Mouse (Mus musculus): ENCODE measurements around the gene Gabrb1. TPM values are rescaled to one million over a fixed set of nuclear protein-coding genes. Genes with fewer than 3 reads are reported as not detected.

Gene Gabrb1
- 0.05 and 0.33 TPM in 2 replicates for polyA plus RNA-seq (2016; fragmentation: Nextera tagmentation; extraction: Ambion mirVana)

DNA sequence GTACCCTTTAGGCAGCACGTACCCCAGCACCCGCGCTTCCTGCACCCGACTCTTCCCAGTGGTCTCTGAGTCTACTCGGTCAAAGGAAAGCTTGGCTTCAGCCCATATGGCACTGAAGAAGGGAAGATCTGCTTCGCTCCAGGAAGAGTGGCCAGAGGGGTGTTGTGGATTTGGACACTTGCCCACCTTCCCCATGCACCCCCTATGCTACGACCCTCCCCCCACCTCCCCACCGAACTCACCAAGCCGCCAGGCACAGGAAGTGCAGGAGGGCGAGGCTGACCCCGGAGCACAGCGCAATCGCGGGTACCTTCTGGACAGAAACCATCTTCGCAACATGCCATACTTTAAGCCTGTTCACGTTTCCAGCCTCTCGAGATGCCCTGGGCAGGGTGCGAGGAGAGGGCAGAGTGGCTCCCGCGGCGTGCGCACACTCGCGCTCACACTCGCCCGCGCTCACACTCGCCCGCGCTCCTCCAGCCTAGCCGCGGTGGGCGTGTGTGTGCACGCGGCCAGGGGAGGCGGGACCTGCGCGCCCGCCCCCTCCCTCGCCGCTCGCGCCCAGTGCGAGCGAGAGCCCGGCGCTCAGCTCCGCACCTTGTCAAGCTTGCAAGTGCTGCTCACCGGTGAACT, at the start of gene Gabrb1:
Gene Gabrb1 (plus strand): TSS at position 632 of the 633 bp plus-strand sequence.
- peak within 1 kb of the TSS; percentile 64 for H3K27ac ChIP-seq
- H3K9me3 ChIP-seq, result no peaks in the 10 kb centered on the region
- under 1% methylated on average over 49 of the region's 49 CpGs for WGBS
- H3K4me1 ChIP-seq (replicated peaks), result peaks cover 20% of the 10 kb centered on the region; the same call in 1 of the 2 replicates
- peaks cover 46% of the 10 kb centered on the region for H3K27me3 ChIP-seq (ENCODE audit: insufficient read depth, poor library complexity, severe bottlenecking)
- peak within 1 kb of the TSS; percentile 68 for H3K4me3 ChIP-seq
- peak; percentile 57 for DNase-seq (ENCODE audit: low spot score)
- no peaks in the 10 kb centered on the region for H3K36me3 ChIP-seq

DNA sequence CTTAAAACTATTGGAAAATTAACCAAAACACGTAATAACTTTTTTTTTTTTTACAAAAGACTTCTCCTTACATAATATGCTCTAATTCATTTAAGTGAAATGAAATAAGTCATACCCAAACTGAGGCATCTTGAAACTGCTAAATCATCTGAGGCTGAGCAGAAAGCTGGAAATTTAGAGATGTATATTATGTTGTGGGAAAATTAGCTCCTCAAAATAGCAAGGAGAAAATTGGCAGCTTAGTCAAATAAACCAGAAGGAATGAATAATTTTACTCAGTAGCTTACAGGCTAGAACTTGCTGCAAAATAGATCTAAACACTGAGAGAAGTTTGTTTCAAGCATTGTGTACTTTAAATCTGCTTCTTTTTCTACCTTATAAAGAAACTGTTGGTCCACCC, 49.2 kb upstream of the Gabrb1 start:
- Histone ChIP-seq H3K4me1 (replicated peaks) (no peaks in the 10 kb centered on the region), H3K36me3 (no peaks in the 10 kb centered on the region), H3K27ac (no peak overlapping the region), H3K27me3 (ENCODE audit: insufficient read depth, poor library complexity, severe bottlenecking) (no peaks in the 10 kb centered on the region), H3K4me3 (no peak overlapping the region), H3K9me3 (no peaks in the 10 kb centered on the region)
- 88% methylated on average over 1 of the region's 1 CpGs for WGBS
- DNase-seq (ENCODE audit: low spot score), result no peak

DNA sequence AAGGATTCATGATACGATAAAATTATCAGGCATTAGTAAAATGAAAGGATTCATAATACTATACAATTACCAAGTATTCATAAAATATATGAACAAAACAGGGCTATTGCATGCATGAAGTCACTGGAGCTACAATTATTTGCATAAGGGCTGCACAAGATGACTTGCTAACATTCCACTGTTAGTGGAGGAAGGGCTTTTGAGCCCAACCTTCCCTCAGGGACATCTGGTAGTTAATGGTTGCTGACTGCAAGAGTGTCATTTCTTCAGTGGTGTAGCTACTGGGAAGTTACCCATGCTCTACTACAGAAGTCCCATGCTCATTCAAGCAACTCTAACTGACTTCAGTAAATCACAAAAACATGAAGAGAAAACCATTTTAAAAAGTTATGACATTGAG, 43.6 kb upstream of the Gabrb1 start:
- H3K36me3 ChIP-seq, result no peaks in the 10 kb centered on the region
- H3K4me1 ChIP-seq (replicated peaks), result no peaks in the 10 kb centered on the region
- 88% methylated on average over 1 of the region's 1 CpGs for WGBS
- DNase-seq (ENCODE audit: low spot score), result no peak
- no peaks in the 10 kb centered on the region for H3K27me3 ChIP-seq (ENCODE audit: insufficient read depth, poor library complexity, severe bottlenecking)
- no peaks in the 10 kb centered on the region for H3K9me3 ChIP-seq
- H3K4me3 ChIP-seq, result no peak overlapping the region
- H3K27ac ChIP-seq, result no peak overlapping the region

DNA sequence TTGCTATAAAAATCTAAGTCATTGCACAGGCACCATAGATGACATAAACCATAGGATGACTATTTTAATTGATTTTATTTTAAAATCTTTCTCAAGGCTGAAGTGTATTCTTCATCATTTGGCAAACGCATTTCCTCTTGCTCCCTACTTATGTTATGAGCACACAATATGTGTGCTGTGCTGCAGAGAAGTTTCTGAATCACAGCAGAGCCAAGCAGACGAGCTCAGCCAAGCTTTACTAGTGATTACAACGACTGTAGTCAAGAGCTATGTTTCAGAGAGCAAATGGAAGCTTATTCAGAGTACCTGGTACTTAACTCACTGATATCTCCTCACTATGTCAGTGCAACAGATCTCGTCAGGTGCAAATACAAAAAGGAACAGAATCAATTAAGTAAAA, 41.2 kb upstream of the Gabrb1 start:
- Histone ChIP-seq H3K27me3 (ENCODE audit: insufficient read depth, poor library complexity, severe bottlenecking) (no peaks in the 10 kb centered on the region), H3K36me3 (no peaks in the 10 kb centered on the region), H3K4me1 (replicated peaks) (no peaks in the 10 kb centered on the region), H3K27ac (no peak overlapping the region), H3K9me3 (no peaks in the 10 kb centered on the region), H3K4me3 (no peak overlapping the region)
- WGBS, result 79% methylated on average over 4 of the region's 4 CpGs
- DNase-seq (ENCODE audit: low spot score), result no peak

DNA sequence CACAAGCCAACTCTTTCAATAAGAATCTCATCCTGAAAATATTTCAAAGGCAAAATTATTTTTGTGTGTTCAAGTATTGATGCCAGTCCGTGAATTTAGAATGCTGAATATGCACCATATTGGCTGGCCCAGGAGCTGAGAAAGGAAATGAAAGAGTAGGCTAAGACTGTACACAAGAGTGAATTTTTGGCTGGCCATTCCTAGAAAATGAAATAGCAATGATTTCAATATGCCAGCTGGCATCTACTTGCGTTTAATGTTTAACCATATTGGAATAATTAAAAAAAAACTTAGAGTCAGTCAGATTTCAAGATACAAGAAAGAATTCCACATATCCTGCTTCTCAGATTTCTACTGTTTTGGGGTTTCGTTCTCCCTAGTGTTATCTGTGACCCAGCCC, 30.1 kb upstream of the Gabrb1 start:
- H3K27me3 ChIP-seq (ENCODE audit: insufficient read depth, poor library complexity, severe bottlenecking), result no peaks in the 10 kb centered on the region
- H3K27ac ChIP-seq, result no peak overlapping the region
- no peaks in the 10 kb centered on the region for H3K4me1 ChIP-seq (replicated peaks)
- no peaks in the 10 kb centered on the region for H3K9me3 ChIP-seq
- H3K36me3 ChIP-seq, result no peaks in the 10 kb centered on the region
- 87% methylated on average over 3 of the region's 3 CpGs for WGBS
- H3K4me3 ChIP-seq, result no peak overlapping the region
- no peak for DNase-seq (ENCODE audit: low spot score)

DNA sequence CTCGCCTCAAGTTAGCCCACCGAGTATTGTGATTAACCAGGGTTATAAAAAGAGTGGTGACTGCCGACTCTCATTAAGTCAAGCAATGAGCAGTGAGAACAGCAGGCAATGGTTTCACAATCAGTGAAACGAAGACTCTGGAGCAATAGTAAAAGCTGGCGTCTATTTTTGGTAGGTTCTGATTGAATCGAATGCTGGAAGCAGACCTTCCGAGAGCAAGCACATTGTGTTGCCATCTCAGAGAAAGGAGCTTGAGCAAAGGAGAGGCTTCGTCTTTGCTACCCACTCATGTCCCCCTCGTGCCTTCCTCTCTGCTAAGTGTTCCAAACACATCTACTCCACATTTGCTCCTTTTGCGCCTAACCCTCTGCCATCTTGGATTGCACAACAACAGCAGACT, 18.1 kb upstream of the Gabrb1 start:
- no peak overlapping the region for H3K4me3 ChIP-seq
- DNase-seq (ENCODE audit: low spot score), result no peak
- no peak overlapping the region for H3K27ac ChIP-seq
- H3K27me3 ChIP-seq (ENCODE audit: insufficient read depth, poor library complexity, severe bottlenecking), result no peaks in the 10 kb centered on the region
- no peaks in the 10 kb centered on the region for H3K4me1 ChIP-seq (replicated peaks)
- no peaks in the 10 kb centered on the region for H3K36me3 ChIP-seq
- WGBS, result 89% methylated on average over 10 of the region's 10 CpGs
- H3K9me3 ChIP-seq, result no peaks in the 10 kb centered on the region

DNA sequence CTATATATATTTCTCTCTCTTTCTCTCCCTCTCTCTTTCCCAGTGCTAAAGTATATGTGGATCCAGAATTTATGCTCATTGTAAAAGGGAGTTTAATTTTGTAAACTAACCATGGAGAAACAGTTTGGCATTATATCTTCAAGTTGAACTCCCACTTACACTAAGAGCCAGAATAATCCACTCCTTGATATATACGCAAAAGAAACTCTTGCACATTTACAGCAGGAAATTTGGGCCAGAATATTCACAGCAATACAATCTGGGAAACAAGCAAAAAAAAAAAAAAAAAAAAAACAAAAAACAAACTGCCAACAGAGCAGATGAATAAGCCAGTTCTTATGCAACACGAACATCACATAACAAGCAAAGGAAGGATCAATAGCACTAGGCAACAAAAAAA, 9.8 kb upstream of the Gabrb1 start:
- DNase-seq (ENCODE audit: low spot score), result no peak
- H3K9me3 ChIP-seq, result no peaks in the 10 kb centered on the region
- 82% methylated on average over 2 of the region's 2 CpGs for WGBS

DNA sequence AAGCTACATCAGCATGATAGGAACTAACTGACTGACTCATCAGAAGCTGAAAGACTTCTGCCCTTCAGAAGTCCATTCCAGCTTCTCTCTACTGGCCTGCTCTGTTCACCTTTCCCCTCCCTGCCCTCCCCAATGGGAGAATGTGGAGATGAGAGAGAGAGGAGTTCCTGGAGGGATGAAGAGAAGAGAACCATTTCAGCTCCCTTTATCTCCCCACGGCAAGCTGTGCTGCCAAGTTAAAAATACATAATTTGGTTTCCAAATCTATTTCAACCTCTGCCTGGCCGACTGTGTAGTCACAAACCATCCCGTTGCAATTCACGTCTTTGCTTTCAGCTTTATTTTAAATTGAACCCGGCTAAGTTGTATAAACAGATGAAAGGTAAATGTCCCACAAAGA, 3.9 kb upstream of the Gabrb1 start:
- Histone ChIP-seq H3K4me1 (replicated peaks) (peaks cover 20% of the 10 kb centered on the region; the same call in 1 of the 2 replicates), H3K36me3 (no peaks in the 10 kb centered on the region), H3K27ac (no peak overlapping the region), H3K27me3 (ENCODE audit: insufficient read depth, poor library complexity, severe bottlenecking) (peaks cover 35% of the 10 kb centered on the region), H3K4me3 (no peak overlapping the region), H3K9me3 (no peaks in the 10 kb centered on the region)
- 88% methylated on average over 5 of the region's 5 CpGs for WGBS
- no peak for DNase-seq (ENCODE audit: low spot score)

More for the DNA sequence above, 9.8 kb upstream of the Gabrb1 start:
- H3K27me3 ChIP-seq (ENCODE audit: insufficient read depth, poor library complexity, severe bottlenecking), result no peaks in the 10 kb centered on the region
- H3K4me3 ChIP-seq, result no peak overlapping the region
- no peaks in the 10 kb centered on the region for H3K36me3 ChIP-seq
- H3K4me1 ChIP-seq (replicated peaks), result no peaks in the 10 kb centered on the region
- H3K27ac ChIP-seq, result no peak overlapping the region

DNA sequence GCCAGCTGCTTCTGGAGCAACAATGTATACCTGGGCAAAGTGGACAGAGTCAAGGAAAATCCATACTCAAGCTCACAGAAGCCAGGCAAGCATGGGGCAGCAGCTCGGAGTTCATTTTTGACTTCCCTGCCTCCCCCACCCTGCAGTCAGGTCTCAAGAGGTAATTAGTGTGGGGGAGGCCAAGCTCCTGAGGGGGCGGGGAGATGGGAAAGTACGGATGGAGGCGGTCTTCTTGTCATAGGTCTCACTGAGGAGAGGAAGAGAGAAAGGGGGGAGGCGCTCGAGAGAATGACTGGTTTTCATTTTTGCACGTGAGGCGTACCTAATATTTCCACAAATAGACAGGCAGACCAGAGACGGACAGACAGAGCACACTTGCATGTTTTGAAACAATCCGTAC, 1.1 kb upstream of the Gabrb1 start:
- peaks cover 46% of the 10 kb centered on the region for H3K27me3 ChIP-seq (ENCODE audit: insufficient read depth, poor library complexity, severe bottlenecking)
- peak overlapping the region; percentile 68 for H3K4me3 ChIP-seq
- H3K36me3 ChIP-seq, result no peaks in the 10 kb centered on the region
- peaks cover 20% of the 10 kb centered on the region; the same call in 1 of the 2 replicates for H3K4me1 ChIP-seq (replicated peaks)
- DNase-seq (ENCODE audit: low spot score), result no peak
- WGBS, result 13% methylated on average over 10 of the region's 10 CpGs
- H3K27ac ChIP-seq, result no peak overlapping the region
- no peaks in the 10 kb centered on the region for H3K9me3 ChIP-seq

DNA sequence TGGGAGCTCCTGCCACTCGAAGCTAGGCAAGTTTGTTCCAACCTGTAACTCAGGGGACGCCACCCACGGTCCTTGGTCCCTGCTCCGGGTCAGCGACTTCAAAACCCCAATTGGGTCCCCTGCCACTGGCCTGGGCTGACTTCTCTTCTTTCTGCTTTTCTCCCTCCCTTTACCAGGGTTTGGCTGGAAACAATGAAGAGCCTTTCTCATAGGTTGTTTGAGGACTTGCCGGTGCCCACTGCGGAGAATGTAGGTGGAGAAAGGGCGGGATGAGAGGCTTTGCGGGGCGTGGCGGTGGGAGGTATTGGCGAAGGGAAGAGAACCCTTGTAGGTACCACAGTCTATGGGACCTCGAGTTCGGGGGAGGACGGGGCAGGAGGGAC, 193 bp downstream of the Gabrb1 start, which contains the start of gene Gabra4:
Gene Gabra4 (minus strand): TSS at position 194 of the 383 bp plus-strand sequence.
- 2% methylated on average over 15 of the region's 15 CpGs for WGBS
- no peaks in the 10 kb centered on the region for H3K9me3 ChIP-seq
- H3K4me1 ChIP-seq (replicated peaks), result peaks cover 20% of the 10 kb centered on the region; the same call in 1 of the 2 replicates
- H3K4me3 ChIP-seq, result peak within 1 kb of the TSS; percentile 68
- peaks cover 46% of the 10 kb centered on the region for H3K27me3 ChIP-seq (ENCODE audit: insufficient read depth, poor library complexity, severe bottlenecking)
- H3K27ac ChIP-seq, result peak within 1 kb of the TSS; percentile 64
- DNase-seq (ENCODE audit: low spot score), result no peak
- H3K36me3 ChIP-seq, result no peaks in the 10 kb centered on the region

DNA sequence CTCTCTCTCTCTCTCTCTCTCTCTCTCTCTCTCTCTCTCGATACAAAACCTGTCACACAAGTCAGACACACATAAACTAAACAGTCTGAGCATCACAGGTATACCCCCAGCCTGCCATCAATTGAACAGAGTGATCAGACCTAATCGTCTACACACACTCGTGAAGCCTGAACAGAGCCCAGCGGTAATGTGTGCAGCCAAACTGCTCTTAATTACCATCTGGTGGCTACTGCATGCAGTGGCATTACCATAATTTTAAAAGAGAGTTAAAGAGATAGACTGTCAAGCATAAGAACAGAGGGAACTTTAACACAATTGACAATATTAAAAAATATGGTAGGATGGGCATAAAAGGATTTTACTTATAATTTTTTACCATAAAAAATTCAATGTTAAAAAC, 7.7 kb downstream of the Gabrb1 start:
- Histone ChIP-seq H3K4me3 (no peak overlapping the region), H3K36me3 (no peaks in the 10 kb centered on the region), H3K27me3 (ENCODE audit: insufficient read depth, poor library complexity, severe bottlenecking) (no peaks in the 10 kb centered on the region), H3K9me3 (no peaks in the 10 kb centered on the region), H3K27ac (no peak overlapping the region), H3K4me1 (replicated peaks) (no peaks in the 10 kb centered on the region)
- 70% methylated on average over 4 of the region's 4 CpGs for WGBS
- no peak for DNase-seq (ENCODE audit: low spot score)

DNA sequence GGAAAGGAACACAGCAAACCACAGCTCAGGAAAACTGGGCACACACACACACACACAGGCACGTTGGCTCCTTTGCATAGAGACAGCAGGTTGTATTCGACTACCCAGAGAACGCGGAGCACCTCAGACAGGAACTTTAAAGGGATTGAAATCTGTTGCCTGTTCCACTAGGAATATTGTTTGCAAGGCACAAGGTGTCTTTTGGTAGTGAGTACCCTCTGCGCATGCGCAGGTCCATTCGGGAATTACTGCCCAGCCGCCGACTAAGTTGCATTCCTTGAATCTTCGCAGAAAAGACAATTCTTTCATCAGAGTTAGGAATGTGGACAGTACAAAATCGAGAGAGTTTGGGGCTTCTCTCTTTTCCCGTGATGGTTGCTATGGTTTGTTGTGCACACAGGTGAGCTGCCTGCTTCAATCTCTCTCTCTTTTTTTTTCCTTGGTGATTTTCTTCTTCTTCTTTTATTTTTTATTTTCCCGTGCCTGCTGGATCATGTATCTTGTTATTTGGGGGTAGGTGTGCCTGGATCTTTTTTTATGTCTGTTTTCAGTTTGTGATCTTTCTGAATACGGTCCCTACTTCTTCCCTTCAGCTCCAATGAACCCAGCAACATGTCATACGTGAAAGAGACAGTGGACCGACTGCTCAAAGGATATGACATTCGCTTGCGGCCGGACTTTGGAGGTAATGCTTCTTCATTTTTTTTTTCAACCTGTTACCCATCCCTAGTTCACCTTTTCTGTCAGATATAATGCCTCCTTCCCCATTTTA, 42.0 kb downstream of the Gabrb1 start:
- Histone ChIP-seq H3K27ac (no peak overlapping the region), H3K9me3 (no peaks in the 10 kb centered on the region), H3K36me3 (no peaks in the 10 kb centered on the region), H3K4me1 (replicated peaks) (peaks cover 11% of the 10 kb centered on the region), H3K27me3 (ENCODE audit: insufficient read depth, poor library complexity, severe bottlenecking) (peaks cover 6% of the 10 kb centered on the region; the same call in 1 of the 2 replicates), H3K4me3 (peak overlapping the region; percentile 67)
- WGBS, result under 1% methylated on average over 19 of the region's 19 CpGs
- peak; percentile 57 for DNase-seq (ENCODE audit: low spot score)

Measured in hindbrain, embryonic 10.5 days (tissue).